Mouse (Mus musculus): ENCODE results near the gene Gm49393. TPM values are rescaled to one million over a fixed set of nuclear protein-coding genes. Genes with fewer than 3 reads are reported as not detected.
"Not testable (repeated sequence)": the region's sequence is repeated elsewhere in the genome, so short reads cannot be mapped to it uniquely, and the experiment has no call there.

The Gm49393 gene
- not detected in 2 replicates for polyA plus RNA-seq (2012; rRNA removed)

- not testable (repeated sequence) for H3K4me1 ChIP-seq (ENCODE audit: control insufficient read depth, insufficient read depth, low read length); H3K27me3 ChIP-seq (ENCODE audit: control insufficient read depth, insufficient read depth, low read length); H3K36me3 ChIP-seq (ENCODE audit: control insufficient read depth, insufficient read depth, low read length); H3K4me3 ChIP-seq (ENCODE audit: control insufficient read depth, low read depth, low read length); H3K27ac ChIP-seq (ENCODE audit: control insufficient read depth, insufficient read depth, low read depth, low read length)
Measured at GRCm38 (mm10) chr13:60935490-60935889, at the start of gene Gm49393. Gm49393 (minus strand) TSS chr13:60935590.

DNA sequence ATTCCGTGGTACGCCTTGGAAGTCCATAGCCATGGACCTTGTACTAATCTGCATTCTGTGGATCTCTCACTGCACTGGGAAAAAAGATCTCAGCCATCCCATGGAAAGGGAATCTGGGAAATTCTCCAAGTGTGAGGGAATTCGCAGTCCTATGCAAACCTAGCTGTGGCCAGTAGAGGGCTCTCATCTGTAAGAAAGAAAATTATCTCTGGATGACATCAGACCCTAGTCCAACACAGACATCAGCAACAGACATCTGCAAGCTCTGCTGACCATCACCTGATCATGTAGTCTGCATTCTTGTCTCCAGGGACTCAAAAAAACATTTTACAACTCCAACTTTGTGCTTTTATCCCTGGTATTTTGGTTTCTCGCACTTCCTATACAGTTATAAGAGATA lies 36.9 kb upstream of the Gm49393 start:
- H3K4me1 ChIP-seq (ENCODE audit: control insufficient read depth, insufficient read depth, low read length); H3K27me3 ChIP-seq (ENCODE audit: control insufficient read depth, insufficient read depth, low read length); H3K4me3 ChIP-seq (ENCODE audit: control insufficient read depth, low read depth, low read length); H3K27ac ChIP-seq (ENCODE audit: control insufficient read depth, insufficient read depth, low read depth, low read length); H3K36me3 ChIP-seq (ENCODE audit: control insufficient read depth, insufficient read depth, low read length): not testable (repeated sequence)

- not testable (repeated sequence) for H3K27ac ChIP-seq (ENCODE audit: control insufficient read depth, insufficient read depth, low read depth, low read length); H3K27me3 ChIP-seq (ENCODE audit: control insufficient read depth, insufficient read depth, low read length); H3K4me1 ChIP-seq (ENCODE audit: control insufficient read depth, insufficient read depth, low read length); H3K4me3 ChIP-seq (ENCODE audit: control insufficient read depth, low read depth, low read length); H3K36me3 ChIP-seq (ENCODE audit: control insufficient read depth, insufficient read depth, low read length)
Measured at GRCm38 (mm10) chr13:60963985-60964384, 28.6 kb upstream of the Gm49393 start.

GRCm38 (mm10) chr13:60961706-60962105 lies 26.3 kb upstream of the Gm49393 start:
- Histone ChIP-seq H3K36me3 (ENCODE audit: control insufficient read depth, insufficient read depth, low read length) (no peaks in the 10 kb centered on the region), H3K27ac (ENCODE audit: control insufficient read depth, insufficient read depth, low read depth, low read length) (no peak overlapping the region), H3K4me3 (ENCODE audit: control insufficient read depth, low read depth, low read length) (no peak overlapping the region), H3K27me3 (ENCODE audit: control insufficient read depth, insufficient read depth, low read length) (no peaks in the 10 kb centered on the region), H3K4me1 (ENCODE audit: control insufficient read depth, insufficient read depth, low read length) (no peaks in the 10 kb centered on the region)
- TF ChIP-seq CTCF (IDR thresholded peaks at IDR 0.05; ENCODE audit: control insufficient read depth, insufficient read depth, insufficient replicate concordance, low read depth, low read length) (no peak), POLR2A (IDR thresholded peaks at IDR 0.05; ENCODE audit: control insufficient read depth, low read depth, low read length) (no peak)

DNA sequence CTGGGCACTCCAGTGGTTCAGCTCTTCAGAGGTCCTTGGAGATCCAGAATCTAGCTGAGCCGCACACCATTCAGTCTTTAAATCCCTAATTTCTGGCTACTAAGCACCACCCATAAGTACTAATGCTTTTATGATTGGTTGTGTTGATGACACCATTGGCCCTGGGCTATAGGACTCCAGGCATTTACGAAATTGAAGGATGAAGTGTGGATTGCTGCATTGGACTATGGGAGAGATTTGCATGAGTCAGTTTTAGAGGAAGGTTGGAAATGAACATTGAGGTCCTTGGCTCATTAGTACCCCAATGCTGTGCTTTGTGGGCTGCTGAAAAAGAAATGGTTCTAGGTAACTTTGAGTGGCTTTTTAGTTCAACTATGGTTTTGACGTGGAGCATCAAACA lies 6.5 kb upstream of the Gm49393 start, which contains the start of gene Tpbpa:
Gene Tpbpa, minus strand, starts transcription at position 101 of the 400 bp plus-strand sequence.
- not testable (repeated sequence) for H3K27ac ChIP-seq (ENCODE audit: control insufficient read depth, insufficient read depth, low read depth, low read length); H3K36me3 ChIP-seq (ENCODE audit: control insufficient read depth, insufficient read depth, low read length); H3K4me1 ChIP-seq (ENCODE audit: control insufficient read depth, insufficient read depth, low read length); H3K27me3 ChIP-seq (ENCODE audit: control insufficient read depth, insufficient read depth, low read length); H3K4me3 ChIP-seq (ENCODE audit: control insufficient read depth, low read depth, low read length)

DNA sequence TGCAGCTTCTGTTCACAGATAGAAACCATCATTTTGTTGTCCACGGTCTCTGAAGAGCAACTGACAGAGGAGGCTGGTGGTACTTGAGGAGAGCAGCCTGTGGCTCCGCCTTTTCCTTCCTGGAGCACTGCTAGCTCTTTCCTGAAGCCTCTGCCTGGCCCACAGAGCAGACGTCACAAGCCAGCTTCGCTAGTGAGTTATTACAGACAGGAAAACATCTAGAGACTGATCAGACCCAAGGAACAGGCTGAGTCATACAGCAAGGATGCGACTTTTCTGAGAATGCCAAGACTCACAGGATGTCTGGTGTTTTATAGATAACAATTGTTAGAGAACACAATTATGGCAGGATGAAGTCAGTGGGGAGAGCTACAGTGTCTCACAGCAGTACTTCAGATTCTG lies 1.1 kb upstream of the Gm49393 start, which contains the start of the genes Gm49391 and Ctla2a:
Gene Gm49391, minus strand, starts transcription at position 72 of the 402 bp plus-strand sequence.
Gene Ctla2a, minus strand, starts transcription at position 126 of the 402 bp plus-strand sequence.
- TF ChIP-seq POLR2A (IDR thresholded peaks at IDR 0.05; ENCODE audit: control insufficient read depth, low read depth, low read length) (no peak), CTCF (IDR thresholded peaks at IDR 0.05; ENCODE audit: control insufficient read depth, insufficient read depth, insufficient replicate concordance, low read depth, low read length) (no peak)
- Histone ChIP-seq H3K4me3 (ENCODE audit: control insufficient read depth, low read depth, low read length) (no peak within 1 kb of the TSS), H3K4me1 (ENCODE audit: control insufficient read depth, insufficient read depth, low read length) (no peaks in the 10 kb centered on the region), H3K27me3 (ENCODE audit: control insufficient read depth, insufficient read depth, low read length) (no peaks in the 10 kb centered on the region), H3K36me3 (ENCODE audit: control insufficient read depth, insufficient read depth, low read length) (no peaks in the 10 kb centered on the region), H3K27ac (ENCODE audit: control insufficient read depth, insufficient read depth, low read depth, low read length) (no peak within 1 kb of the TSS)

DNA sequence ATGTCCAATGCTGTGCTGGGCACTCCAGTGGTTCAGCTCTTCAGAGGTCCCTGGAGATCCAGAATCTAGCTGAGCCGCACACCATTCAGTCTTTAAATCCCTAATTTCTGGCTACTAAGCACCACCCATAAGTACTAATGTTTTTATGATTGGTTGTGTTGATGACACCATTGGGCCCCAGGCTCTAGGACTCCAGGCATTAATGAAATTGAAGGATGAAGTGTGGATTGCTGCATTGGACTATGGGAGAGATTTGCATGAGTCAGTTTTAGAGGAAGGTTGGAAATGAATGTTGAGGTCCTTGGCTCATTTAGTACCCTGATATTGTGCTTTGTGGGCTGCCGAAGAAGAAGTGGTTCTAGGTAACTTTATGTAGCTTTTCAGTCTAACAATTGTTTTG lies 30.6 kb downstream of the Gm49393 start, which contains the start of gene Tpbpb:
Gene Tpbpb, minus strand, starts transcription at position 101 of the 400 bp plus-strand sequence.
- not testable (repeated sequence) for H3K36me3 ChIP-seq (ENCODE audit: control insufficient read depth, insufficient read depth, low read length); H3K27me3 ChIP-seq (ENCODE audit: control insufficient read depth, insufficient read depth, low read length); H3K27ac ChIP-seq (ENCODE audit: control insufficient read depth, insufficient read depth, low read depth, low read length); H3K4me1 ChIP-seq (ENCODE audit: control insufficient read depth, insufficient read depth, low read length); H3K4me3 ChIP-seq (ENCODE audit: control insufficient read depth, low read depth, low read length)

GRCm38 (mm10) chr13:60897328-60897727 lies 38.1 kb downstream of the Gm49393 start, which contains the start of gene Ctla2b:
Ctla2b (minus strand) TSS chr13:60897447.
- Histone ChIP-seq H3K27me3 (ENCODE audit: control insufficient read depth, insufficient read depth, low read length) (no peaks in the 10 kb centered on the region), H3K27ac (ENCODE audit: control insufficient read depth, insufficient read depth, low read depth, low read length) (no peak within 1 kb of the TSS), H3K36me3 (ENCODE audit: control insufficient read depth, insufficient read depth, low read length) (no peaks in the 10 kb centered on the region), H3K4me1 (ENCODE audit: control insufficient read depth, insufficient read depth, low read length) (no peaks in the 10 kb centered on the region), H3K4me3 (ENCODE audit: control insufficient read depth, low read depth, low read length) (no peak within 1 kb of the TSS)
- TF ChIP-seq POLR2A (IDR thresholded peaks at IDR 0.05; ENCODE audit: control insufficient read depth, low read depth, low read length) = no peak
- TF ChIP-seq CTCF (IDR thresholded peaks at IDR 0.05; ENCODE audit: control insufficient read depth, insufficient read depth, insufficient replicate concordance, low read depth, low read length) = no peak

DNA sequence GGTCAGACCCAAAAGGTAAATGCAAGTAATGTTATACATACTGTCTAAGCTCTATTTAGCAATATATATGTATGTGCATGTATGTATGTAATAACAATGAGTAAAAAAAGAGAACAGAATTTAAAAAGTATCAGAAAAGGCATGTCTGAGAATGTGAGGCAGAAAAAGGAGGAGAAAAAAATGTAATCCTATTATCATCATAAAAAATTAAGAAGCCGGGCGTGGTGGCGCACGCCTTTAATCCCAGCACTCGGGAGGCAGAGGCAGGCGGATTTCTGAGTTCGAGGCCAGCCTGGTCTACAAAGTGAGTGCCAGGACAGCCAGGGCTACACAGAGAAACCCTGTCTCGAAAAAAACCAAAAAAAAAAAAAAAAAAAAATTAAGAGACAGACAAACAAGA lies 38.6 kb downstream of the Gm49393 start, which contains the start of gene Gm49392:
Gene Gm49392, minus strand, starts transcription at position 101 of the 400 bp plus-strand sequence.
- not testable (repeated sequence) for H3K27ac ChIP-seq (ENCODE audit: control insufficient read depth, insufficient read depth, low read depth, low read length); H3K27me3 ChIP-seq (ENCODE audit: control insufficient read depth, insufficient read depth, low read length); H3K4me1 ChIP-seq (ENCODE audit: control insufficient read depth, insufficient read depth, low read length)

More for the DNA sequence above, 38.6 kb downstream of the Gm49393 start, which contains the start of gene Gm49392:
- H3K36me3 ChIP-seq (ENCODE audit: control insufficient read depth, insufficient read depth, low read length); H3K4me3 ChIP-seq (ENCODE audit: control insufficient read depth, low read depth, low read length): not testable (repeated sequence)

Data from testis, adult 2 months (tissue).